Mouse (Mus musculus) megakaryocyte, embryonic 14.5 days (primary cell): ENCODE results near the gene Hmgxb4.

Experiments
- FLI1 ChIP-seq: IDR thresholded peaks from 2 replicates; pipeline ENCODE4 v1.6.1; 2012; ENCODE audit warnings: low read length, inconsistent platforms, mixed read lengths
- GATA1 ChIP-seq: IDR thresholded peaks from 3 replicates; pipeline ENCODE4 v1.6.1; 2012; ENCODE audit warnings: mixed read lengths, low read length, inconsistent platforms, borderline replicate concordance

- TF ChIP-seq FLI1: no peak
- no peak for TF ChIP-seq GATA1
These were observed 53.1 kb downstream of the Hmgxb4 start for GRCm38 (mm10) chr8:75046303-75046702.
